Mouse (Mus musculus): ENCODE measurements around the gene Dcaf1. TPM values are rescaled to one million over a fixed set of nuclear protein-coding genes. Genes with fewer than 3 reads are reported as not detected.

Dcaf1 gene
- total and polyA plus RNA-seq, 3 experiments: 9.8 to 27.9 (median 27.3) TPM

DNA sequence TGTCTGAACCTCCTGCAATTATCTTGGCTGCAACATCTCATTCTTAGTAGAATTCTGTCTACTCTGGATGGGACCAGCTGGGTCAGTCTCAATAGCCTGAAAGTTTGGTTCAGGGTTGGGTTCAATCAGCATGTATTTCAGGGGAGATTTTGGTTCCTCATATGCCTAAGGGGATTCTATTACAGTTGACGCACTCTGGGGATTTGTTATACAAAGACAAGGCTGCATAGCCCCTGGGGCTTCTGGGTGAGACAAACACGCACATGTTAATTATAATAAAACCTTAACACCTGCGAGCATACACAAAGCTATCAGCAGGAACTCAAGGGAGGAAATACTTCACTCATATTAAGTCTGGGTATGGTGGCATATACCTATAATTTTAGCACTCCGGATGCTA, 15.2 kb upstream of the Dcaf1 start:
- no peak for DNase-seq
- H3K27ac ChIP-seq: no peak overlapping the region
- intact Hi-C loops (cut with DNase I): no loop called here
- no peak overlapping the region for H3K4me3 ChIP-seq
- TF ChIP-seq POLR2A (IDR thresholded peaks at IDR 0.05; ENCODE audit: insufficient read depth, low read depth, low read length) (no peak), EP300 (IDR thresholded peaks at IDR 0.05; ENCODE audit: insufficient read depth, low read depth, low read length) (no peak), CTCF (IDR thresholded peaks at IDR 0.05) (no peak)
- H3K27me3 ChIP-seq (ENCODE audit: control insufficient read depth, insufficient read depth, low read length): no peaks in the 10 kb centered on the region
- no peak overlapping the region for H3K9ac ChIP-seq (ENCODE audit: low read depth, low read length)
- H3K79me2 ChIP-seq (replicated peaks; ENCODE audit: control insufficient read depth, insufficient read depth, low read length): no peaks in the 10 kb centered on the region
- H3K36me3 ChIP-seq (ENCODE audit: control insufficient read depth, insufficient read depth, low read length): no peaks in the 10 kb centered on the region
- no peaks in the 10 kb centered on the region for H3K4me1 ChIP-seq (ENCODE audit: control insufficient read depth, insufficient read depth, low read length)
- 80% methylated on average over 4 of the region's 4 CpGs for WGBS

DNA sequence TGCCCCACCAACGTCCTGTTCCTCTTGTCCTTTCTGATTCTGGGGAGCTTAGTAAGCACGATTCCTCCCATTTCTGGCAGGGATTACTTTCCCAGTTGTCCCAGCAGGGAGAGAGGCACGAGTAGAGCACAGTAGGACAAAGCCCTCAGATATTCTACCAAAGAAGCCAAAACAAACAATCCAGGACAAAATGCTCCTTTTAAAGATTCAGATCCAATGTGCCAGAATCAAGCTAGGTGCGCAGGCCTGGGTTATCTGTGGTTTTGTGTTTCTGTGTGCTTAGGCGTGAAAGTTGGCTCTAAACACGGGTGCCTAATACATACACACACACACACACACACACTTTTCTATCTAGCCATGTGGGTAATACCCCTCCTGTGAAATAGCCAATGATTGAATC, 3.5 kb upstream of the Dcaf1 start:
- no peaks in the 10 kb centered on the region for H3K79me2 ChIP-seq (replicated peaks; ENCODE audit: control insufficient read depth, insufficient read depth, low read length)
- H3K4me1 ChIP-seq (ENCODE audit: control insufficient read depth, insufficient read depth, low read length): no peaks in the 10 kb centered on the region
- H3K27me3 ChIP-seq (ENCODE audit: control insufficient read depth, insufficient read depth, low read length): no peaks in the 10 kb centered on the region
- H3K9ac ChIP-seq (ENCODE audit: low read depth, low read length): no peak overlapping the region
- H3K4me3 ChIP-seq: no peak overlapping the region
- DNase-seq: no peak
- intact Hi-C loops (cut with DNase I): loop anchor here (2.0 to 5.0 kb wide), 2 partner anchors 131 to 216 kb away; no protein-coding TSS in a partner anchor
- TF ChIP-seq CTCF (IDR thresholded peaks at IDR 0.05) (no peak), POLR2A (IDR thresholded peaks at IDR 0.05; ENCODE audit: insufficient read depth, low read depth, low read length) (no peak), EP300 (IDR thresholded peaks at IDR 0.05; ENCODE audit: insufficient read depth, low read depth, low read length) (no peak)
- no peaks in the 10 kb centered on the region for H3K36me3 ChIP-seq (ENCODE audit: control insufficient read depth, insufficient read depth, low read length)
- no peak overlapping the region for H3K27ac ChIP-seq
- WGBS: 58% methylated on average over 6 of the region's 6 CpGs

GRCm38 (mm10) chr9:106819201-106819600, 2.5 kb upstream of the Dcaf1 start:
- intact Hi-C loops (cut with DNase I): loop anchor here (2.0 to 5.0 kb wide), 2 partner anchors 132 to 217 kb away; no protein-coding TSS in a partner anchor
- H3K27ac ChIP-seq: no peak overlapping the region
- H3K4me1 ChIP-seq (ENCODE audit: control insufficient read depth, insufficient read depth, low read length): no peaks in the 10 kb centered on the region
- TF ChIP-seq CTCF (IDR thresholded peaks at IDR 0.05): peak; percentile 64
- no peak for TF ChIP-seq POLR2A (IDR thresholded peaks at IDR 0.05; ENCODE audit: insufficient read depth, low read depth, low read length)
- no peak for TF ChIP-seq EP300 (IDR thresholded peaks at IDR 0.05; ENCODE audit: insufficient read depth, low read depth, low read length)
- 88% methylated on average over 1 of the region's 1 CpGs for WGBS
- H3K9ac ChIP-seq (ENCODE audit: low read depth, low read length): no peak overlapping the region
- H3K4me3 ChIP-seq: no peak overlapping the region
- H3K79me2 ChIP-seq (replicated peaks; ENCODE audit: control insufficient read depth, insufficient read depth, low read length): no peaks in the 10 kb centered on the region
- no peaks in the 10 kb centered on the region for H3K36me3 ChIP-seq (ENCODE audit: control insufficient read depth, insufficient read depth, low read length)
- peak; percentile 4 to 21 for DNase-seq
- H3K27me3 ChIP-seq (ENCODE audit: control insufficient read depth, insufficient read depth, low read length): no peaks in the 10 kb centered on the region

GRCm38 (mm10) chr9:106821050-106821617, 540 bp upstream of the Dcaf1 start:
- DNase-seq: no peak
- H3K36me3 ChIP-seq (ENCODE audit: control insufficient read depth, insufficient read depth, low read length): no peaks in the 10 kb centered on the region
- H3K4me3 ChIP-seq: peak overlapping the region; percentile 59
- 20% methylated on average over 15 of the region's 15 CpGs for WGBS
- no peaks in the 10 kb centered on the region for H3K27me3 ChIP-seq (ENCODE audit: control insufficient read depth, insufficient read depth, low read length)
- intact Hi-C loops (cut with DNase I): loop anchor here (1.0 kb wide), 1 partner anchor 32 kb away; the partner anchor contains the start of gene Rad54l2
- H3K4me1 ChIP-seq (ENCODE audit: control insufficient read depth, insufficient read depth, low read length): no peaks in the 10 kb centered on the region
- peak overlapping the region; percentile 70 for H3K27ac ChIP-seq
- TF ChIP-seq POLR2A (IDR thresholded peaks at IDR 0.05; ENCODE audit: insufficient read depth, low read depth, low read length): no peak
- TF ChIP-seq CTCF (IDR thresholded peaks at IDR 0.05): no peak
- no peak for TF ChIP-seq EP300 (IDR thresholded peaks at IDR 0.05; ENCODE audit: insufficient read depth, low read depth, low read length)
- H3K79me2 ChIP-seq (replicated peaks; ENCODE audit: control insufficient read depth, insufficient read depth, low read length): no peaks in the 10 kb centered on the region
- peak overlapping the region; percentile 60 for H3K9ac ChIP-seq (ENCODE audit: low read depth, low read length)

DNA sequence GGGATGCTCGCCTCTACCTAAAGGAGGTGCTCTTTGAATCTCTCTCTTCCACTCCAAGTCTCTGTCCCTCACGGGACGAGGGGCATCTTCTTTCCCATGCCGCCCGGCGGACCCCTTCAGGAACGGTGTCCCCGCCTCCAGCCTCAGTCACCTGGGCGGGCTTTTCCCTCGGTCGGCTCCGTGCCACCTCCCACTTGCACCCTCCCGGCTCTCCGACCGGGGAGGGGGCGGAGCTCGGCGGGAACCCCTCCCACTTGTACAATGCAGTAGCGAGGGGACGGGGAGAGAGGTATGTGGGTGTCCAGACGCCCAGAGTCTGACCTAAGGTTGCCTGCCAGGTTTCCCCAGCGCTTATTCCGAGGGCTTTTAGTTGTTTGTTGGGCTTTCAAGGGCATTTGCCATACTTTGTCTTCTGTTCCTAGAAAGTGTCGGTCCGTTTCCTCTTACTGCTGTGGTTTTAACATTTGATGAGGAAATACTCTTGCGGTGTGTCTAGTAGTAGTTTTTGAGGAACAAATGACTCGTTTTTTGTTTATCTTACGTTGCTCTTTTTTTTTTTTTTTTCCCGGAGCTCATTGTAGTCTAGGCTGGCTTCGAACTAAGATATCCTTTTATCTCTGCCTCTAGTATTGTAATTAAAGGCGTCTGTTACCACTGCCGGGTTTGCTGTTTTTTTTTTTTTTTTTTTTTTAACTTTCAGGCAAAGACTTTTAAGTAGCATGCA, 869 bp downstream of the Dcaf1 start:
- Histone ChIP-seq H3K4me1 (ENCODE audit: control insufficient read depth, insufficient read depth, low read length) (no peaks in the 10 kb centered on the region), H3K27ac (peak overlapping the region; percentile 78), H3K9ac (ENCODE audit: low read depth, low read length) (peak overlapping the region; percentile 73), H3K36me3 (ENCODE audit: control insufficient read depth, insufficient read depth, low read length) (no peaks in the 10 kb centered on the region), H3K4me3 (peak overlapping the region; percentile 59), H3K27me3 (ENCODE audit: control insufficient read depth, insufficient read depth, low read length) (no peaks in the 10 kb centered on the region), H3K79me2 (replicated peaks; ENCODE audit: control insufficient read depth, insufficient read depth, low read length) (no peaks in the 10 kb centered on the region)
- TF ChIP-seq EP300 (IDR thresholded peaks at IDR 0.05; ENCODE audit: insufficient read depth, low read depth, low read length) (no peak), CTCF (IDR thresholded peaks at IDR 0.05) (no peak), POLR2A (IDR thresholded peaks at IDR 0.05; ENCODE audit: insufficient read depth, low read depth, low read length) (peak; percentile 41; the same call in 1 of the 2 replicates)
- intact Hi-C loops (cut with DNase I): loop anchor here (1.0 kb wide), 1 partner anchor 65 kb away; the partner anchor contains the start of gene Rbm15b
- under 1% methylated on average over 32 of the region's 32 CpGs for WGBS
- DNase-seq: peak; percentile 85 to 90

GRCm38 (mm10) chr9:106840569-106840968, 18.9 kb downstream of the Dcaf1 start:
- H3K4me1 ChIP-seq (ENCODE audit: control insufficient read depth, insufficient read depth, low read length): no peaks in the 10 kb centered on the region
- intact Hi-C loops (cut with DNase I): no loop called here
- no peak for DNase-seq
- H3K27ac ChIP-seq: no peak overlapping the region
- H3K79me2 ChIP-seq (replicated peaks; ENCODE audit: control insufficient read depth, insufficient read depth, low read length): no peaks in the 10 kb centered on the region
- no peaks in the 10 kb centered on the region for H3K27me3 ChIP-seq (ENCODE audit: control insufficient read depth, insufficient read depth, low read length)
- H3K9ac ChIP-seq (ENCODE audit: low read depth, low read length): no peak overlapping the region
- no peak overlapping the region for H3K4me3 ChIP-seq
- TF ChIP-seq POLR2A (IDR thresholded peaks at IDR 0.05; ENCODE audit: insufficient read depth, low read depth, low read length): no peak
- peak; percentile 59 for TF ChIP-seq CTCF (IDR thresholded peaks at IDR 0.05)
- no peak for TF ChIP-seq EP300 (IDR thresholded peaks at IDR 0.05; ENCODE audit: insufficient read depth, low read depth, low read length)
- 100% methylated on average over 1 of the region's 1 CpGs for WGBS
- no peaks in the 10 kb centered on the region; the same call in 1 of the 2 replicates for H3K36me3 ChIP-seq (ENCODE audit: control insufficient read depth, insufficient read depth, low read length)

Data from heart, adult 2 months (tissue).